Mouse (Mus musculus): Measurements from ENCODE around the gene Trpm3.
"Not testable (repeated sequence)": the region's sequence is repeated elsewhere in the genome, so short reads cannot be mapped to it uniquely, and the experiment has no call there.

The Trpm3 gene

GRCm38 (mm10) chr19:22768242-22768641, 629.4 kb downstream of the Trpm3 start:
- no peak for DNase-seq

GRCm38 (mm10) chr19:22775191-22775695, 636.4 kb downstream of the Trpm3 start:
- DNase-seq: no peak

GRCm38 (mm10) chr19:22780192-22780843, 641.5 kb downstream of the Trpm3 start:
- no peak for DNase-seq

GRCm38 (mm10) chr19:22781579-22781978, 642.7 kb downstream of the Trpm3 start:
- no peak for DNase-seq

GRCm38 (mm10) chr19:22783745-22784144, 644.9 kb downstream of the Trpm3 start:
- peak in 1 of 2 experiments; percentile 1 for DNase-seq

- DNase-seq: no peak
Measured at GRCm38 (mm10) chr19:22789753-22790152, 650.9 kb downstream of the Trpm3 start.

GRCm38 (mm10) chr19:22796996-22797395, 658.1 kb downstream of the Trpm3 start:
- no peak for DNase-seq

- DNase-seq: no peak
Measured at GRCm38 (mm10) chr19:22800471-22800870, 661.6 kb downstream of the Trpm3 start.

- DNase-seq: no peak
Measured at GRCm38 (mm10) chr19:22803396-22803795, 664.5 kb downstream of the Trpm3 start.

- DNase-seq: no peak
Measured at GRCm38 (mm10) chr19:22804311-22804710, 665.5 kb downstream of the Trpm3 start.

- no peak for DNase-seq
Measured at GRCm38 (mm10) chr19:22810247-22810646, 671.4 kb downstream of the Trpm3 start.

- no peak for DNase-seq
Measured at GRCm38 (mm10) chr19:22821741-22822140, 682.9 kb downstream of the Trpm3 start.

GRCm38 (mm10) chr19:22823491-22823981, 684.7 kb downstream of the Trpm3 start:
- DNase-seq: no peak

GRCm38 (mm10) chr19:22825812-22826211, 687.0 kb downstream of the Trpm3 start:
- no peak for DNase-seq

- DNase-seq: no peak
Measured at GRCm38 (mm10) chr19:22828198-22828742, 689.4 kb downstream of the Trpm3 start.

- no peak for DNase-seq
Measured at GRCm38 (mm10) chr19:22841081-22842040, 702.5 kb downstream of the Trpm3 start.

- no peak for DNase-seq
Measured at GRCm38 (mm10) chr19:22842697-22843096, 703.9 kb downstream of the Trpm3 start.

- no peak for DNase-seq
Measured at GRCm38 (mm10) chr19:22847696-22848095, 708.9 kb downstream of the Trpm3 start.

GRCm38 (mm10) chr19:22848251-22848650, 709.4 kb downstream of the Trpm3 start:
- no peak for DNase-seq

GRCm38 (mm10) chr19:22848783-22849576, 710.1 kb downstream of the Trpm3 start:
- no peak for DNase-seq

GRCm38 (mm10) chr19:22851423-22851822, 712.6 kb downstream of the Trpm3 start:
- not testable (repeated sequence) for DNase-seq

- no peak for DNase-seq
Measured at GRCm38 (mm10) chr19:22859644-22860043, 720.8 kb downstream of the Trpm3 start.
